Mouse (Mus musculus): Measurements from ENCODE around the gene Acss1. TPM values are rescaled to one million over a fixed set of nuclear protein-coding genes. Genes with fewer than 3 reads are reported as not detected.

Gene Acss1
- polyA plus RNA-seq, 1 experiment = not detected

DNA sequence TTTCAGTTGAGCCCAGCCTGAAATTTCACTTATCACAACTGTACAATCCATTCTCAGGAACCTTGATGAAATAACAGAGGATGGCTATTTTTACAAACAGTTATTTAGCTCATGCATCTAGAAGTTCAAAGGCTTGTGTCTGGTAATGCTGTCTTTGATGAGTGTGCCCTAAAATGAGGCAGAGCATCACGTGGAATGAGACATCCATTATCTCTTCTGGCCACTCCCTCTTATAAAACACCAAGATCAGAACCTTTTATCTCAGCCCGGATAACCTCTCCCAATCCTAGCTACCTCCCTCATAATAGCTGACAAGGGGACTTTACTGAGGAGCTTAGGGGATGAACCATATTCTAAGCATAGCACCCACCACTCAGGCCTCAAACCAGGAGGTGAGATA, 3.3 kb downstream of the Acss1 start:
- H3K27me3 ChIP-seq (ENCODE audit: control insufficient read depth, insufficient read depth, insufficient read length) = peaks cover 15% of the 10 kb centered on the region
- no peaks in the 10 kb centered on the region for H3K79me2 ChIP-seq (ENCODE audit: control insufficient read depth, insufficient read depth)
- TF ChIP-seq USF1 (IDR thresholded peaks at IDR 0.05; ENCODE audit: low read depth) (no peak), CEBPB (IDR thresholded peaks at IDR 0.05; ENCODE audit: low read depth) (no peak), CTCF (IDR thresholded peaks at IDR 0.05; ENCODE audit: control insufficient read depth, insufficient read depth, insufficient read length) (no peak), MYOG (IDR thresholded peaks at IDR 0.05; ENCODE audit: control insufficient read depth, extremely low read depth, insufficient read length) (no peak), FOSL1 (IDR thresholded peaks at IDR 0.05; ENCODE audit: insufficient read depth, low read length, poor library complexity, severe bottlenecking) (no peak), MAX (IDR thresholded peaks at IDR 0.05) (no peak), MYOD1 (IDR thresholded peaks at IDR 0.05; ENCODE audit: control insufficient read depth, insufficient read length, low read depth) (no peak)
- H3K4me3 ChIP-seq (ENCODE audit: insufficient read depth, poor library complexity, severe bottlenecking) = no peak overlapping the region
- no peaks in the 10 kb centered on the region for H3K36me3 ChIP-seq (ENCODE audit: control insufficient read depth, insufficient read depth)
- no peak overlapping the region for H3ac ChIP-seq (ENCODE audit: control insufficient read depth, insufficient read length, low read depth)
- no peaks in the 10 kb centered on the region for H3K79me3 ChIP-seq (ENCODE audit: low read depth)

DNA sequence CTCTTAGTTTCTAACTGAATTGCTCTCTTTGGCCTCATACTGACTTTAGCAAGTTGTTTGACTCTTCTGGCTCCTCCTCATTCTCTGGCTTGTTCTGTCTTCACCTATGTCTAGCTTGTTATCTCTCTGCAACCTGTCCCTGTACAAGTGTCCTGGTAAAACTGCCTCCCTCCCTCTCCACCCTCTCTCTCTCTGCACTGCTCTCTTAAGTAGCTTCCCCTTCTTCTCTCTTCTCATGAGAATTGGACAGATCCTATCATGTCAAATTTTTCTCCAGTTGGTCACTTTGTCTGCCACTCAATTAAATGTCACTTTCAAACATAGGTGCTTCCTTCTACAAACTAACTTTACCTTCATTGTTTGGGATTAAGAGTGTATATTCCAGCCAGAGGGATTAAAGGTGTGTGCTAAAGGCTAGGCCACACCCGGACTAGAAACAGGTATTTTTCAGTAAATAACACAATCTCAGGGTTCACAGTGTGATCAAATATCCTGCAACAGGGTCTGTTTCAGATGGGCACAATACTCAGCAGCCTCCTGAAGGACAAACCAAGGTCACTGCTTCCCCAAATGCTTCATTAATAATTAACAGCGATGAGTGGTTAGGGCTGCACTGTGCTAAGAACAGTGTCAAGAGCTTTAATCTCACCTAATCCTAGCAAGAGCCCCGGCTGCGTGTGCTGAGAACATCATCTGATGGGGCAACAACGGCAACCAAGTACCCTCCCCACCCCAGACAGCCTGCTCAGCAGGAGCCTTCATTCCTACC, 4.0 kb downstream of the Acss1 start:
- Histone ChIP-seq H3K79me2 (ENCODE audit: control insufficient read depth, insufficient read depth) (no peaks in the 10 kb centered on the region), H3K4me3 (ENCODE audit: insufficient read depth, poor library complexity, severe bottlenecking) (no peak overlapping the region), H3ac (ENCODE audit: control insufficient read depth, insufficient read length, low read depth) (no peak overlapping the region), H3K36me3 (ENCODE audit: control insufficient read depth, insufficient read depth) (no peaks in the 10 kb centered on the region), H3K79me3 (ENCODE audit: low read depth) (no peaks in the 10 kb centered on the region), H3K27me3 (ENCODE audit: control insufficient read depth, insufficient read depth, insufficient read length) (peaks cover 15% of the 10 kb centered on the region)
- TF ChIP-seq MYOD1 (IDR thresholded peaks at IDR 0.05; ENCODE audit: control insufficient read depth, insufficient read length, low read depth) (no peak), MAX (IDR thresholded peaks at IDR 0.05) (no peak), CEBPB (IDR thresholded peaks at IDR 0.05; ENCODE audit: low read depth) (no peak), CTCF (IDR thresholded peaks at IDR 0.05; ENCODE audit: control insufficient read depth, insufficient read depth, insufficient read length) (no peak), FOSL1 (IDR thresholded peaks at IDR 0.05; ENCODE audit: insufficient read depth, low read length, poor library complexity, severe bottlenecking) (no peak), USF1 (IDR thresholded peaks at IDR 0.05; ENCODE audit: low read depth) (no peak), MYOG (IDR thresholded peaks at IDR 0.05; ENCODE audit: control insufficient read depth, extremely low read depth, insufficient read length) (no peak)

DNA sequence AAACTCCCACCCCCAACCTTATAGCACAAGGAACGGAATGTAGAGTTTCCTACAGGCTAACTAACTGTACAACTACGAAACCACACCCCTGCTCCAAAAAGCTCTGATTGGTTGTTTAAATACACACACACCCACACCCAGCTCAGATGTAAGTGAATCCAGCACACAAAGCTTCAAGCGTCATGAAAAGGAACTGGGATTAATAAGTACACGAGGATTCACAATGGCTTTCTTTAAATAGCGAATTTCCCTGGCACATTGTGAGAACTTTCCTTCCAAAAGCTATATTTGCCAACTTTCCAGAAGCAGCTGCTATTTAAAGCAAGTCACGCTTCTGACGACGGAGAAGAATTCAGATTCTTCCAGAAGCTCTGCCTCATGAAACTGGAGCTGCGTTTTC, 5.0 kb downstream of the Acss1 start:
- no peaks in the 10 kb centered on the region for H3K79me2 ChIP-seq (ENCODE audit: control insufficient read depth, insufficient read depth)
- peaks cover 15% of the 10 kb centered on the region for H3K27me3 ChIP-seq (ENCODE audit: control insufficient read depth, insufficient read depth, insufficient read length)
- no peak overlapping the region for H3ac ChIP-seq (ENCODE audit: control insufficient read depth, insufficient read length, low read depth)
- no peak overlapping the region for H3K4me3 ChIP-seq (ENCODE audit: insufficient read depth, poor library complexity, severe bottlenecking)
- TF ChIP-seq CEBPB (IDR thresholded peaks at IDR 0.05; ENCODE audit: low read depth) (no peak), USF1 (IDR thresholded peaks at IDR 0.05; ENCODE audit: low read depth) (no peak), CTCF (IDR thresholded peaks at IDR 0.05; ENCODE audit: control insufficient read depth, insufficient read depth, insufficient read length) (no peak), MYOG (IDR thresholded peaks at IDR 0.05; ENCODE audit: control insufficient read depth, extremely low read depth, insufficient read length) (no peak), MYOD1 (IDR thresholded peaks at IDR 0.05; ENCODE audit: control insufficient read depth, insufficient read length, low read depth) (no peak), FOSL1 (IDR thresholded peaks at IDR 0.05; ENCODE audit: insufficient read depth, low read length, poor library complexity, severe bottlenecking) (no peak), MAX (IDR thresholded peaks at IDR 0.05) (no peak)
- no peaks in the 10 kb centered on the region for H3K36me3 ChIP-seq (ENCODE audit: control insufficient read depth, insufficient read depth)
- H3K79me3 ChIP-seq (ENCODE audit: low read depth) = no peaks in the 10 kb centered on the region

GRCm38 (mm10) chr2:150662007-150662406, 6.3 kb downstream of the Acss1 start:
- peaks cover 3% of the 10 kb centered on the region for H3K27me3 ChIP-seq (ENCODE audit: control insufficient read depth, insufficient read depth, insufficient read length)
- no peaks in the 10 kb centered on the region for H3K79me3 ChIP-seq (ENCODE audit: low read depth)
- TF ChIP-seq CEBPB (IDR thresholded peaks at IDR 0.05; ENCODE audit: low read depth) = no peak
- no peak for TF ChIP-seq MYOD1 (IDR thresholded peaks at IDR 0.05; ENCODE audit: control insufficient read depth, insufficient read length, low read depth)
- no peak for TF ChIP-seq MAX (IDR thresholded peaks at IDR 0.05)
- no peak for TF ChIP-seq USF1 (IDR thresholded peaks at IDR 0.05; ENCODE audit: low read depth)
- no peak for TF ChIP-seq FOSL1 (IDR thresholded peaks at IDR 0.05; ENCODE audit: insufficient read depth, low read length, poor library complexity, severe bottlenecking)
- no peak for TF ChIP-seq CTCF (IDR thresholded peaks at IDR 0.05; ENCODE audit: control insufficient read depth, insufficient read depth, insufficient read length)
- TF ChIP-seq MYOG (IDR thresholded peaks at IDR 0.05; ENCODE audit: control insufficient read depth, extremely low read depth, insufficient read length) = no peak
- no peak overlapping the region for H3ac ChIP-seq (ENCODE audit: control insufficient read depth, insufficient read length, low read depth)
- H3K79me2 ChIP-seq (ENCODE audit: control insufficient read depth, insufficient read depth) = no peaks in the 10 kb centered on the region
- no peak overlapping the region for H3K4me3 ChIP-seq (ENCODE audit: insufficient read depth, poor library complexity, severe bottlenecking)
- no peaks in the 10 kb centered on the region for H3K36me3 ChIP-seq (ENCODE audit: control insufficient read depth, insufficient read depth)

- no peak overlapping the region for H3K4me3 ChIP-seq (ENCODE audit: insufficient read depth, poor library complexity, severe bottlenecking)
- no peaks in the 10 kb centered on the region for H3K36me3 ChIP-seq (ENCODE audit: control insufficient read depth, insufficient read depth)
- no peaks in the 10 kb centered on the region for H3K27me3 ChIP-seq (ENCODE audit: control insufficient read depth, insufficient read depth, insufficient read length)
- no peak overlapping the region for H3ac ChIP-seq (ENCODE audit: control insufficient read depth, insufficient read length, low read depth)
- H3K79me2 ChIP-seq (ENCODE audit: control insufficient read depth, insufficient read depth) = no peaks in the 10 kb centered on the region
- no peaks in the 10 kb centered on the region for H3K79me3 ChIP-seq (ENCODE audit: low read depth)
- TF ChIP-seq USF1 (IDR thresholded peaks at IDR 0.05; ENCODE audit: low read depth) (no peak), MAX (IDR thresholded peaks at IDR 0.05) (no peak), CTCF (IDR thresholded peaks at IDR 0.05; ENCODE audit: control insufficient read depth, insufficient read depth, insufficient read length) (no peak), MYOD1 (IDR thresholded peaks at IDR 0.05; ENCODE audit: control insufficient read depth, insufficient read length, low read depth) (no peak), FOSL1 (IDR thresholded peaks at IDR 0.05; ENCODE audit: insufficient read depth, low read length, poor library complexity, severe bottlenecking) (no peak), MYOG (IDR thresholded peaks at IDR 0.05; ENCODE audit: control insufficient read depth, extremely low read depth, insufficient read length) (no peak), CEBPB (IDR thresholded peaks at IDR 0.05; ENCODE audit: low read depth) (no peak)
Measured at GRCm38 (mm10) chr2:150660668-150661451, 7.4 kb downstream of the Acss1 start.
